Mouse (Mus musculus) CH12.LX (cell line): Measurements from ENCODE around the gene Fryl. TPM values are rescaled to one million over a fixed set of nuclear protein-coding genes. Genes with fewer than 3 reads are reported as not detected.

Experiments
- DNase-seq: peaks from one replicate; pipeline ENCODE4 v3.0.0-alpha.2; 2013; ENCODE audit errors: extremely low read depth
- H3K27ac ChIP-seq: 2 replicates; pipeline ENCODE4 v1.5.1; 2012; ENCODE audit warnings: low read depth, mild to moderate bottlenecking, control low read depth, moderate library complexity; ENCODE audit not compliant: insufficient read depth
- H3K27me3 ChIP-seq: replicated peaks from 2 replicates; pipeline ENCODE3; 2012; ENCODE audit warnings: inconsistent platforms
- H3K36me3 ChIP-seq, 2 experiments: replicated peaks in 1 of 2; 2 replicates each; pipeline versions ENCODE3 to v1.6.1; 2012; ENCODE audit warnings: inconsistent platforms in 1 of 2, low read length in 1 of 2, mild to moderate bottlenecking in 1 of 2, mixed read lengths in 1 of 2, moderate library complexity in 1 of 2; ENCODE audit not compliant: control insufficient read depth in 1 of 2, insufficient read depth in 1 of 2
- H3K4me1 ChIP-seq, 2 experiments: 2 replicates each; pipeline ENCODE4 v1.6.1; 2012; ENCODE audit warnings: inconsistent platforms in 1 of 2, moderate library complexity in 1 of 2; ENCODE audit not compliant: insufficient read depth in 2 of 2, control insufficient read depth in 1 of 2
- H3K4me2 ChIP-seq: 2 replicates; pipeline ENCODE4 v1.6.1; 2012; ENCODE audit warnings: low read depth, mild to moderate bottlenecking, control low read depth; ENCODE audit not compliant: poor library complexity, insufficient read depth, severe bottlenecking
- H3K4me3 ChIP-seq, 3 experiments: fragments of 150-350 bp in 1 of 3; sonication (generic) in 1 of 3; replicated peaks in 1 of 3; 2 replicates each; pipeline versions ENCODE3 to v1.5.1; 2011 to 2012; ENCODE audit warnings: low read depth in 2 of 3, low read length in 2 of 3, mild to moderate bottlenecking in 2 of 3, moderate library complexity in 2 of 3, control low read depth in 1 of 3, improper control_type of control experiment in 1 of 3, inconsistent platforms in 1 of 3, mixed read lengths in 1 of 3; ENCODE audit not compliant: poor library complexity in 1 of 3
- H3K79me2 ChIP-seq: replicated peaks from 2 replicates; pipeline ENCODE4 v1.6.1; 2012; ENCODE audit warnings: mild to moderate bottlenecking, moderate library complexity; ENCODE audit not compliant: control insufficient read depth, poor library complexity, insufficient read depth, severe bottlenecking; ENCODE audit errors: extremely low read depth
- H3K9ac ChIP-seq: 2 replicates; pipeline ENCODE4 v1.6.1; 2012; ENCODE audit warnings: low read depth, mild to moderate bottlenecking, control low read depth, moderate library complexity; ENCODE audit not compliant: insufficient read depth
- H3K9me3 ChIP-seq: replicated peaks from 2 replicates; pipeline ENCODE3; 2012; ENCODE audit warnings: low read length, inconsistent platforms, mixed read lengths
- CHD2 ChIP-seq: IDR thresholded peaks from 2 replicates; pipeline ENCODE4 v1.6.1; 2011; ENCODE audit warnings: low read length, improper control_type of control experiment
- CTCF ChIP-seq, 2 experiments: IDR thresholded peaks in 1 of 2; conservative IDR thresholded peaks in 1 of 2; 2 replicates each; pipeline ENCODE4 v1.5.1; 2011 to 2012; ENCODE audit warnings: low read depth in 2 of 2, low read length in 2 of 2, improper control_type of control experiment in 1 of 2, inconsistent platforms in 1 of 2, mild to moderate bottlenecking in 1 of 2, moderate library complexity in 1 of 2
- ELF1 ChIP-seq: IDR thresholded peaks from 2 replicates; pipeline ENCODE4 v1.6.1; 2014; ENCODE audit warnings: low read depth, mild to moderate bottlenecking, inconsistent platforms, low read length, improper control_type of control experiment
- EP300 ChIP-seq: IDR thresholded peaks from 2 replicates; pipeline ENCODE4 v1.6.1; 2011; ENCODE audit warnings: low read length, improper control_type of control experiment
- ETS1 ChIP-seq: conservative IDR thresholded peaks from 2 replicates; pipeline ENCODE4 v1.6.1; 2012; ENCODE audit warnings: low read depth, mild to moderate bottlenecking, inconsistent platforms, low read length, improper control_type of control experiment, moderate library complexity
- IRF4 ChIP-seq: IDR thresholded peaks from 2 replicates; pipeline ENCODE4 v1.6.1; 2014; ENCODE audit warnings: low read depth, mild to moderate bottlenecking, inconsistent platforms, low read length, improper control_type of control experiment
- MAX ChIP-seq: IDR thresholded peaks from 2 replicates; pipeline ENCODE4 v1.6.1; 2011; ENCODE audit warnings: low read length, improper control_type of control experiment
- MAZ ChIP-seq: IDR thresholded peaks from 2 replicates; pipeline ENCODE4 v1.6.1; 2012; ENCODE audit warnings: low read depth, mild to moderate bottlenecking, inconsistent platforms, low read length, improper control_type of control experiment, moderate library complexity
- MEF2A ChIP-seq: IDR thresholded peaks from 2 replicates; pipeline ENCODE4 v1.6.1; 2014; ENCODE audit warnings: low read depth, mild to moderate bottlenecking, inconsistent platforms, low read length, improper control_type of control experiment, borderline replicate concordance
- MYC ChIP-seq: IDR thresholded peaks from 2 replicates; pipeline ENCODE4 v1.6.1; 2011; ENCODE audit warnings: low read depth, mild to moderate bottlenecking, improper control_type of control experiment, low read length
- POLR2A ChIP-seq: IDR thresholded peaks from 2 replicates; pipeline ENCODE4 v1.6.1; 2011; ENCODE audit warnings: low read depth, mild to moderate bottlenecking, improper control_type of control experiment, low read length
- RCOR1 ChIP-seq: conservative IDR thresholded peaks from 2 replicates; pipeline ENCODE4 v1.6.1; 2012; ENCODE audit warnings: low read depth, mild to moderate bottlenecking, inconsistent platforms, low read length, improper control_type of control experiment
- SIN3A ChIP-seq: IDR thresholded peaks from 2 replicates; pipeline ENCODE4 v1.6.1; 2012; ENCODE audit warnings: low read length, improper control_type of control experiment, inconsistent platforms
- SMC3 ChIP-seq: IDR thresholded peaks from 2 replicates; pipeline ENCODE4 v1.6.1; 2011; ENCODE audit warnings: low read depth, low read length, improper control_type of control experiment
- TBP ChIP-seq: conservative IDR thresholded peaks from 2 replicates; pipeline ENCODE4 v1.6.1; 2011; ENCODE audit warnings: low read depth, low read length, improper control_type of control experiment
- TCF12 ChIP-seq: IDR thresholded peaks from 2 replicates; pipeline ENCODE4 v1.6.1; 2014; ENCODE audit warnings: low read depth, mild to moderate bottlenecking, inconsistent platforms, low read length, improper control_type of control experiment
- UBTF ChIP-seq: IDR thresholded peaks from 2 replicates; pipeline ENCODE4 v1.6.1; 2012; ENCODE audit warnings: low read depth, mild to moderate bottlenecking, inconsistent platforms, low read length, improper control_type of control experiment, moderate library complexity
- ZC3H11A ChIP-seq: IDR thresholded peaks from 2 replicates; pipeline ENCODE4 v1.6.1; 2012; ENCODE audit warnings: low read depth, mild to moderate bottlenecking, inconsistent platforms, low read length, improper control_type of control experiment
- ZKSCAN1 ChIP-seq: IDR thresholded peaks from 2 replicates; pipeline ENCODE4 v1.6.1; 2012; ENCODE audit warnings: low read depth, inconsistent platforms, low read length, improper control_type of control experiment, borderline replicate concordance
- ZMIZ1 ChIP-seq: IDR thresholded peaks from 2 replicates; pipeline ENCODE4 v1.6.1; 2012; ENCODE audit warnings: low read depth, mild to moderate bottlenecking, inconsistent platforms, low read length, improper control_type of control experiment
- dilution Hi-C: fragments of 300-500 bp; cut with MboI; formaldehyde crosslinking; loops from 2 replicates; pipeline ENCODE4 v1.14.3; 2020; ENCODE audit warnings: low sequenced_read_pairs; ENCODE audit not compliant: extremely low pct_unique_long_range_greater_than_20kb, extremely low pct_ligation_motif_present
- in situ Hi-C: fragments of 300-500 bp; cut with MboI; formaldehyde crosslinking; loops from 3 replicates; pipeline ENCODE4 v1.14.3; 2019; ENCODE audit warnings: low sequenced_read_pairs, low pct_ligation_motif_present, low pct_unique_long_range_greater_than_20kb, mixed read lengths
- polyA plus RNA-seq: library from polyadenylated mRNA; unstranded; fragments of >175 nt; gene quantifications from 2 replicates; pipeline ENCODE4 v1.2.1, GENCODE M21; 2012; ENCODE audit warnings: low read depth; ENCODE audit not compliant: insufficient read length
- total RNA-seq, 2 experiments: library from RNA; depleted of rRNA; stranded (reverse); fragments of 300-350 nt in 1 of 2; fragments of >200 nt in 1 of 2; gene quantifications; 2 replicates each; pipeline ENCODE4 v1.2.3; 2012 to 2014

Gene Fryl
- total and polyA plus RNA-seq, 3 experiments, result 23.2 to 38.4 (median 31.3) TPM

- TF ChIP-seq SIN3A (no peak), EP300 (no peak)
- Histone ChIP-seq H3K4me3 (no peak overlapping the region), H3K79me2 (peaks cover 5% of the 10 kb centered on the region; the same call in 1 of the 2 replicates), H3K9ac (no peak overlapping the region), H3K4me2 (no peak overlapping the region), H3K36me3 (peaks cover 0 to 17% of the 10 kb centered on the region in 2 experiments), H3K4me1 (peaks cover 1 to 21% of the 10 kb centered on the region in 2 experiments), H3K27me3 (no peaks in the 10 kb centered on the region), H3K27ac (no peak overlapping the region), H3K9me3 (no peaks in the 10 kb centered on the region)
- in situ Hi-C loops, result no loop called here
- DNase-seq, result no peak
- dilution Hi-C loops, result no loop called here
Observed at GRCm38 (mm10) chr5:73167976-73168768, 88.2 kb downstream of the Fryl start.

- Histone ChIP-seq H3K27ac (no peak overlapping the region), H3K36me3 (peaks cover 0 to 23% of the 10 kb centered on the region in 2 experiments), H3K79me2 (no peaks in the 10 kb centered on the region), H3K4me1 (peaks cover 3 to 24% of the 10 kb centered on the region in 2 experiments), H3K4me3 (no peak overlapping the region), H3K4me2 (peak overlapping the region; percentile 1; the same call in 1 of the 2 replicates), H3K9ac (0 out of 2 replicates have a peak overlapping the region, but pooled peaks have one; percentile 1), H3K27me3 (no peaks in the 10 kb centered on the region), H3K9me3 (no peaks in the 10 kb centered on the region)
- TF ChIP-seq MAX, result no peak
- TF ChIP-seq ELF1, result no peak
- no peak for TF ChIP-seq SMC3
- TF ChIP-seq TBP, result no peak
- TF ChIP-seq ZMIZ1, result no peak
- TF ChIP-seq IRF4, result no peak
- TF ChIP-seq MEF2A, result no peak
- no peak for TF ChIP-seq CTCF (conservative IDR thresholded peaks at IDR 0.05 in 1 of 2, IDR thresholded peaks at IDR 0.05 in 1 of 2; ENCODE audit: low read depth in 2 of 2, low read length in 2 of 2)
- TF ChIP-seq ZKSCAN1, result no peak
- no peak for TF ChIP-seq ETS1
- no peak for TF ChIP-seq CHD2
- no peak for TF ChIP-seq ZC3H11A
- TF ChIP-seq UBTF, result no peak
- TF ChIP-seq RCOR1, result no peak
- TF ChIP-seq MAZ, result no peak
- TF ChIP-seq EP300, result no peak
- no peak for TF ChIP-seq MYC
- no peak for TF ChIP-seq TCF12
- no peak for TF ChIP-seq POLR2A
- no peak for DNase-seq
- dilution Hi-C loops, result no loop called here
- in situ Hi-C loops, result no loop called here
Observed at GRCm38 (mm10) chr5:73163970-73164369, 92.4 kb downstream of the Fryl start.
